Mouse (Mus musculus): ENCODE measurements around the gene Hapln4. TPM values are rescaled to one million over a fixed set of nuclear protein-coding genes. Genes with fewer than 3 reads are reported as not detected.

Hapln4 gene
- polyA plus RNA-seq, 1 experiment from 2014 or later, result 0.21 TPM

- no peak overlapping the region for H3K27ac ChIP-seq (ENCODE audit: low read depth, low read length)
- ATAC-seq (ENCODE audit: insufficient read depth, low FRiP score, low TSS enrichment) (peak; percentile 26; the same call in 1 of the 2 replicates), DNase-seq (ENCODE audit: low spot score) (no peak)
- no peak overlapping the region for H3K4me3 ChIP-seq (ENCODE audit: low read depth, low read length)
- H3K27me3 ChIP-seq (ENCODE audit: control insufficient read depth, insufficient read depth, low read length), result peaks cover 60% of the 10 kb centered on the region
- H3K9ac ChIP-seq (ENCODE audit: low read length), result no peak overlapping the region
- H3K36me3 ChIP-seq (ENCODE audit: control insufficient read depth, insufficient read depth, low read length), result peaks cover 4% of the 10 kb centered on the region; the same call in 1 of the 2 replicates
- H3K4me1 ChIP-seq (ENCODE audit: control insufficient read depth, insufficient read depth, low read length), result peaks cover 2% of the 10 kb centered on the region; the same call in 1 of the 2 replicates
- H3K4me2 ChIP-seq (ENCODE audit: low read depth), result no peak overlapping the region
- 48% methylated on average over 23 of the region's 23 CpGs for WGBS
- no peaks in the 10 kb centered on the region for H3K9me3 ChIP-seq (ENCODE audit: control insufficient read depth, low read length)
Observed at GRCm38 (mm10) chr8:70111192-70111795, 28.0 kb downstream of the Hapln4 start.

- H3K36me3 ChIP-seq (ENCODE audit: control insufficient read depth, insufficient read depth, low read length), result peaks cover 4% of the 10 kb centered on the region; the same call in 1 of the 2 replicates
- H3K4me3 ChIP-seq (ENCODE audit: low read depth, low read length), result no peak overlapping the region
- no peaks in the 10 kb centered on the region for H3K9me3 ChIP-seq (ENCODE audit: control insufficient read depth, low read length)
- WGBS, result 6% methylated on average over 43 of the region's 43 CpGs
- H3K9ac ChIP-seq (ENCODE audit: low read length), result no peak overlapping the region
- peaks cover 60% of the 10 kb centered on the region for H3K27me3 ChIP-seq (ENCODE audit: control insufficient read depth, insufficient read depth, low read length)
- H3K4me1 ChIP-seq (ENCODE audit: control insufficient read depth, insufficient read depth, low read length), result peaks cover 2% of the 10 kb centered on the region; the same call in 1 of the 2 replicates
- DNase-seq (ENCODE audit: low spot score) (peak; percentile 38), ATAC-seq (ENCODE audit: insufficient read depth, low FRiP score, low TSS enrichment) (no peak)
- H3K4me2 ChIP-seq (ENCODE audit: low read depth), result no peak overlapping the region
- no peak overlapping the region for H3K27ac ChIP-seq (ENCODE audit: low read depth, low read length)
Observed at GRCm38 (mm10) chr8:70112401-70113016, 29.3 kb downstream of the Hapln4 start.

- Histone ChIP-seq H3K9me3 (ENCODE audit: control insufficient read depth, low read length) (no peaks in the 10 kb centered on the region), H3K4me3 (ENCODE audit: low read depth, low read length) (no peak overlapping the region), H3K4me1 (ENCODE audit: control insufficient read depth, insufficient read depth, low read length) (peaks cover 6% of the 10 kb centered on the region; the same call in 1 of the 2 replicates), H3K36me3 (ENCODE audit: control insufficient read depth, insufficient read depth, low read length) (peaks cover 2% of the 10 kb centered on the region; the same call in 1 of the 2 replicates), H3K27me3 (ENCODE audit: control insufficient read depth, insufficient read depth, low read length) (peaks cover 61% of the 10 kb centered on the region), H3K9ac (ENCODE audit: low read length) (no peak overlapping the region), H3K27ac (ENCODE audit: low read depth, low read length) (no peak overlapping the region), H3K4me2 (ENCODE audit: low read depth) (no peak overlapping the region)
- ATAC-seq (ENCODE audit: insufficient read depth, low FRiP score, low TSS enrichment) (no peak), DNase-seq (ENCODE audit: low spot score) (no peak)
- 25% methylated on average over 6 of the region's 6 CpGs for WGBS
Observed at GRCm38 (mm10) chr8:70114488-70114887, 31.2 kb downstream of the Hapln4 start.

DNA sequence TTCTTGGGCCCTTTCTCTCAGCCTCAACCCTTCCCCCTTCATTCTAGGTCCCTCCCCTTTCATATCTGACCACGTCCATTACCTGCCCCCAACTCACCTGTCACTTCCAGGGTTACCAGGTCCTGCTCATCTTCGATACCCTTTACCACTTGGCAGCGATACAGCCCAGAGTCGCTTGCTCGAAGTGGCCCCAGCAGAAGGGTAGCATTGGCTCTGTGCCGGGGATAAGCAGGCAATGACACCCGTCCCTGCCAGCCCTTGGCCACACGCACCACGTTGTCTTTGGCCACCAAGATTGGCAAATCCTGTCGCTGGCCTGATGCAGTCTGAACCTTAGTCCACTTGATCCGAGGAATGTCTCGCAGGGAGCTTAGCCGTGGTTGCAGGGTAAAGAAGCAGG is 31.6 kb downstream of the Hapln4 start:
- DNase-seq (ENCODE audit: low spot score) (no peak), ATAC-seq (ENCODE audit: insufficient read depth, low FRiP score, low TSS enrichment) (no peak)
- 72% methylated on average over 13 of the region's 13 CpGs for WGBS
- Histone ChIP-seq H3K9ac (ENCODE audit: low read length) (no peak overlapping the region), H3K27ac (ENCODE audit: low read depth, low read length) (no peak overlapping the region), H3K4me1 (ENCODE audit: control insufficient read depth, insufficient read depth, low read length) (peaks cover 6% of the 10 kb centered on the region; the same call in 1 of the 2 replicates), H3K27me3 (ENCODE audit: control insufficient read depth, insufficient read depth, low read length) (peaks cover 60% of the 10 kb centered on the region), H3K4me3 (ENCODE audit: low read depth, low read length) (no peak overlapping the region), H3K9me3 (ENCODE audit: control insufficient read depth, low read length) (no peaks in the 10 kb centered on the region), H3K4me2 (ENCODE audit: low read depth) (no peak overlapping the region), H3K36me3 (ENCODE audit: control insufficient read depth, insufficient read depth, low read length) (peaks cover 2% of the 10 kb centered on the region; the same call in 1 of the 2 replicates)

DNA sequence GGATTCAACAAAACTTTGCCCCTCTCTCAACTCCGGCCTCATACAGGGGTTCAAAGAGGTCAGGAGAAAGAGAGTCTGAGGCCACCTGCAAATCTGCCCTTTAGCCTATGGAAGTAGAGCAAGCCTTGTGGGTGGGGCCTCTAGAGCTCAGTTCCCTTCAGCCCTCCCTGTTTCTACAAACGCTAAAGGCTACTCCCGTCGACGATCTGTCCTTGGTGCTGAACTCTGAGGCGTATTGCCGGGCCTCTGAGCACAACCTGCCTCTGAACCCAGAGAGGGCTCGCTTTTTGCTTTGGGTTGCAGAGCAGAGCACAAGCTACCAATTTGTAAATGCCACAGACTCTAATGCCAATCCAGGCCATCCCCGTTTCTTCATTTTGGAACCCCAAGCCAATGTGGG is 34.4 kb downstream of the Hapln4 start:
- no peak for ATAC-seq (ENCODE audit: insufficient read depth, low FRiP score, low TSS enrichment)

GRCm38 (mm10) chr8:70118726-70119700 is 35.8 kb downstream of the Hapln4 start:
- H3K27ac ChIP-seq (ENCODE audit: low read depth, low read length), result peak overlapping the region; percentile 92
- H3K27me3 ChIP-seq (ENCODE audit: control insufficient read depth, insufficient read depth, low read length), result peaks cover 20% of the 10 kb centered on the region
- peak overlapping the region; percentile 64 for H3K9ac ChIP-seq (ENCODE audit: low read length)
- H3K36me3 ChIP-seq (ENCODE audit: control insufficient read depth, insufficient read depth, low read length), result no peaks in the 10 kb centered on the region; the same call in 1 of the 2 replicates
- no peaks in the 10 kb centered on the region for H3K9me3 ChIP-seq (ENCODE audit: control insufficient read depth, low read length)
- ATAC-seq (ENCODE audit: insufficient read depth, low FRiP score, low TSS enrichment), result peak; percentile 90
- WGBS, result 9% methylated on average over 17 of the region's 17 CpGs
- peaks cover 3% of the 10 kb centered on the region; the same call in 1 of the 2 replicates for H3K4me1 ChIP-seq (ENCODE audit: control insufficient read depth, insufficient read depth, low read length)
- H3K4me3 ChIP-seq (ENCODE audit: low read depth, low read length), result peak overlapping the region; percentile 38
- H3K4me2 ChIP-seq (ENCODE audit: low read depth), result peak overlapping the region; percentile 73
- DNase-seq (ENCODE audit: low spot score), result peak; percentile 84

More for the DNA sequence above, 34.4 kb downstream of the Hapln4 start:
- Histone ChIP-seq H3K4me3 (ENCODE audit: low read depth, low read length) (no peak overlapping the region), H3K4me1 (ENCODE audit: control insufficient read depth, insufficient read depth, low read length) (peaks cover 3% of the 10 kb centered on the region; the same call in 1 of the 2 replicates), H3K4me2 (ENCODE audit: low read depth) (no peak overlapping the region), H3K9me3 (ENCODE audit: control insufficient read depth, low read length) (no peaks in the 10 kb centered on the region), H3K9ac (ENCODE audit: low read length) (no peak overlapping the region), H3K27ac (ENCODE audit: low read depth, low read length) (no peak overlapping the region), H3K36me3 (ENCODE audit: control insufficient read depth, insufficient read depth, low read length) (no peaks in the 10 kb centered on the region; the same call in 1 of the 2 replicates), H3K27me3 (ENCODE audit: control insufficient read depth, insufficient read depth, low read length) (peaks cover 34% of the 10 kb centered on the region)
- DNase-seq (ENCODE audit: low spot score), result peak; percentile 46
- 8% methylated on average over 9 of the region's 9 CpGs for WGBS

- no peaks in the 10 kb centered on the region for H3K36me3 ChIP-seq (ENCODE audit: control insufficient read depth, insufficient read depth, low read length)
- no peaks in the 10 kb centered on the region for H3K9me3 ChIP-seq (ENCODE audit: control insufficient read depth, low read length)
- peak within 1 kb of the TSS; percentile 73 for H3K4me2 ChIP-seq (ENCODE audit: low read depth)
- DNase-seq (ENCODE audit: low spot score) (peak; percentile 91), ATAC-seq (ENCODE audit: insufficient read depth, low FRiP score, low TSS enrichment) (peak; percentile 70; the same call in 1 of the 2 replicates)
- peak within 1 kb of the TSS; percentile 38 for H3K4me3 ChIP-seq (ENCODE audit: low read depth, low read length)
- peaks cover 3% of the 10 kb centered on the region; the same call in 1 of the 2 replicates for H3K4me1 ChIP-seq (ENCODE audit: control insufficient read depth, insufficient read depth, low read length)
- H3K27me3 ChIP-seq (ENCODE audit: control insufficient read depth, insufficient read depth, low read length), result peaks cover 4% of the 10 kb centered on the region
- WGBS, result 2% methylated on average over 19 of the region's 19 CpGs
- H3K27ac ChIP-seq (ENCODE audit: low read depth, low read length), result peak within 1 kb of the TSS; percentile 92
- H3K9ac ChIP-seq (ENCODE audit: low read length), result peak within 1 kb of the TSS; percentile 64
Observed at GRCm38 (mm10) chr8:70120667-70121066, 37.4 kb downstream of the Hapln4 start, which contains the start of gene Ncan. Gene Ncan, minus strand, starts transcription at chr8:70120873.

- peaks cover 3% of the 10 kb centered on the region; the same call in 1 of the 2 replicates for H3K4me1 ChIP-seq (ENCODE audit: control insufficient read depth, insufficient read depth, low read length)
- H3K36me3 ChIP-seq (ENCODE audit: control insufficient read depth, insufficient read depth, low read length), result no peaks in the 10 kb centered on the region
- no peaks in the 10 kb centered on the region for H3K9me3 ChIP-seq (ENCODE audit: control insufficient read depth, low read length)
- H3K4me2 ChIP-seq (ENCODE audit: low read depth), result no peak overlapping the region
- WGBS, result 49% methylated on average over 2 of the region's 2 CpGs
- peaks cover 4% of the 10 kb centered on the region; the same call in 1 of the 2 replicates for H3K27me3 ChIP-seq (ENCODE audit: control insufficient read depth, insufficient read depth, low read length)
- no peak overlapping the region for H3K4me3 ChIP-seq (ENCODE audit: low read depth, low read length)
- ATAC-seq (ENCODE audit: insufficient read depth, low FRiP score, low TSS enrichment) (no peak), DNase-seq (ENCODE audit: low spot score) (no peak)
- H3K27ac ChIP-seq (ENCODE audit: low read depth, low read length), result no peak overlapping the region
- H3K9ac ChIP-seq (ENCODE audit: low read length), result no peak overlapping the region
Observed at GRCm38 (mm10) chr8:70122863-70123262, 39.6 kb downstream of the Hapln4 start.

Data from neural tube, embryonic 11.5 days (tissue).